Mouse (Mus musculus) bone marrow macrophage, adult 2 months (primary cell): ENCODE data around the gene Clba1.

Source experiments
- CTCF ChIP-seq: IDR thresholded peaks from 2 replicates; pipeline ENCODE4 v1.5.1; 2012; ENCODE audit warnings: low read depth, mild to moderate bottlenecking, low read length, moderate library complexity
- POLR2A ChIP-seq: IDR thresholded peaks from 2 replicates; pipeline ENCODE4 v1.6.1; 2012; ENCODE audit warnings: mild to moderate bottlenecking, low read depth, low read length, borderline replicate concordance

GRCm38 (mm10) chr12:112798716-112799115 is 10.0 kb upstream of the Clba1 start:
- TF ChIP-seq CTCF (no peak), POLR2A (no peak)
